Mouse (Mus musculus): Measurements from ENCODE around the gene Olfr517. TPM values are rescaled to one million over a fixed set of nuclear protein-coding genes. Genes with fewer than 3 reads are reported as not detected.

The Olfr517 gene
- not detected in 2 replicates for total RNA-seq (2021)
- long read RNA-seq, experiment 1: 0 reads
- long read RNA-seq, experiment 2: 0 reads

DNA sequence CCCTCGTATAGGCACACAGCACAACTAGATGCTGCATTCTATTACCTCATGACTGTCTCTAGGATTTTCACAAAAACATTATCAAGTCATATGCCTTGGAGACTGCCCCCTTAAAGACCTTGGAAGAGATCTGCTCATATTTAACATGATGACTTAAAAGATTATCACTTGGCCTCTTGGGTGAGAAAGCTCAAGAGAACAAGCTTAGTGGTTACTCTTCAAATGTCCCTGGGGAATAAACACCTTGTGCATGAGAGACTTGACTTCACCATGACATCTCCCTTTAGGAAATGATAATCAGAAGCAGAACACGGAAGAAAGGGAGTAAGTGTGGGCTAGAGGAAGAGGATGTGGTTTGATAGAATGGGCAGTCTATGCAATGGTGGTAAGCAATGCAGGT lies at the start of gene Olfr517:
Gene Olfr517 (minus strand): TSS at position 101 of the 400 bp plus-strand sequence.
- no peak for DNase-seq

DNA sequence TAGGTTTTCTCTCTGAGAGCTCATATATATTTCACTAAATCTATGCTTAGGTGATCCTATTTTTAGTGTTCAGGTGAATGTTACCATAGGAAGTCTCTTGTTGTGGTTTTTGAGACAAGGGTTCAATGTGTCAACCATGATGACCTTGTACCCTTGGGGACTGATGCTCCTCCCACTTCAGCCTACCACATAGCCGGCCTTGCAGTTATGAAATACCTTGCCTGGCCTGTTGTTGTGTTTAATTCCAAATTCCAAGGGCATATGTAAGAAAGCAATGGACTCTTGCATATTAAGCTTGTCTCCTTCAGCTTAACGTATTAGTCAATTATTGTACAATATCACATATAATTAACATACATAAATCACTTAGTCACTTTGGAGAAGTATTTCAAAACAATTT lies 31.8 kb upstream of the Olfr517 start:
- no peak for DNase-seq

DNA sequence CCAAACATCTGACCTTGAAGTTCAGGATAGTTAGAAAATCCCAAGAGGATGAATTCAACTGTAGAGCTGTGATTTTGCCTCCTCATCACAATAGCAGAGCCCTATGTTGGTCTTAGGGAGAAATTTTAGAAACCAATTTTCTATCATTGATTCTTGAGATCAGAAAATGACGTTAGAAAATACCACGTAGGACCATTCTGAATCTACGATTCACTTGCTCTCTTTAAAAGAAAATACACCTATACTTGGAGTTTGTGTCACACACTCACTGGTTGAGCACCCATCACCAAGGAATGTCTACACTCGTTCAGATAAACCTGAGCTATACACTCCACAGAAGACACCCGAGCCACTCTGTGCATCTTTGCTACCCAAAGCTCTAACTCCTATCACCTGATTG lies 22.1 kb upstream of the Olfr517 start, which contains the start of gene Olfr519:
Gene Olfr519 (minus strand): TSS at position 101 of the 400 bp plus-strand sequence.
- DNase-seq: no peak

DNA sequence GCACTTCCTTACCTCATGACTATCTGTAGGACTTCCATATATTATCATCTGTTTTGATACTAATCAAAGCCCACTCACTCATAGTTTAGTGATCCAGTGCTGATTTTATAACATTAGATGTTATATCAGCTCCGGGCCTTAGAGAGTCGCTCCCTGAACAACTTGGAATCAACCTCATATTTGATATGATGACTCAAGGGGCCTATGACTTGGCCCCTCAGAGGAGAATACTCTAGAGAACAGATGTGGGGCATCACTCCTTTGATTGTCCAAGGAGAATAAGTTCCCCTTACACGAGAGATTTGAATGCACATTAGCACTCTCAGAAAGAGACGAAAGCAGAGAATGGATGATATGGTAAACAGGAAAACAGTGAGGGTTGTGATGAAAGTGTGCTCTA lies 12.7 kb upstream of the Olfr517 start, which contains the start of gene Olfr518:
Gene Olfr518 (minus strand): TSS at position 101 of the 400 bp plus-strand sequence.
- DNase-seq: no peak

DNA sequence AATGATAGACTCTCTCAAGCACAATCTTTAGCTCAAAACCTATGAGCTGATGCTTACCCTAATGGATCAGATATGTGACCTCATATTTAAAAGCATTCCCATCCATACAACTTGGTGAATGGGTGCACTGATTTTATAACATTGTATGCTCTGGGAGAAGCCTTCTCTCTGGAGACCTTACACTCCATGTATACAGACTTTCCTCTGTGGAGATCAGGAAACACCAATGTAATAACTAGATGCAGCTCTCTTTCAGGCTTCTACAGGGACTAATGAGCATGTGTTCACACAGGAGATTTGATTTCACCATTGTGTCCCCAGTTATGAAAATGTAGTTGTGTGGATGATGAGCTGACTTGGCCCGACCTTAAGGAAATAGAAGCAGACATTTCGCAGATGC lies 21.8 kb downstream of the Olfr517 start, which contains the start of gene Olfr516:
Gene Olfr516 (minus strand): TSS at position 101 of the 400 bp plus-strand sequence.
- DNase-seq: no peak

DNA sequence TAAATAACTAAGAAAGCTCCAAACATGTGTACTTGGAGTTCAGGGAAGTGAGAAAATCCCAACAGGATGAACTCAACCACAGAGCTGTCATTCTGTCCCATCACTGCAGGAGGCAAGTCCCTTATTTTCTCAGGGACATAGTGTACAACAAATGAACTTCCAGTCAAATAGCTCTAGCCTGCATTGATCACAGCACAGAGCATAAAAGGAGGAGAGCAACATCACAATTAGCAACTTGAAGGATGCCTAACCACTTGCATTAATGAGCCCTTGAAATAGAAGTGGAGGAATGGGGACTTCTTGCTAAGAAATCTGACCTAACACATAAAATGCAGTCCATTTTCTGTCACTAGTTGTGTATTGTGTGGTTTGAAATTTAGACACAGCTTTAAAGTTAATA lies 46.3 kb downstream of the Olfr517 start, which contains the start of gene Olfr514:
Gene Olfr514 (minus strand): TSS at position 101 of the 400 bp plus-strand sequence.
- DNase-seq: no peak

Other genes with a start within 250 kb of the Olfr517 start
- not detected in 2 replicates for gene Olfr508, start 242.4 kb downstream of the Olfr517 start, total RNA-seq (2021)
- not detected in 2 replicates for gene Olfr509, start 220.5 kb downstream of the Olfr517 start, total RNA-seq (2021)
- gene Olfr510, start 206.0 kb downstream of the Olfr517 start, total RNA-seq (2021): not detected in 2 replicates
- gene Olfr512, start 159.1 kb downstream of the Olfr517 start, total RNA-seq (2021): not detected in 2 replicates
- not detected in 2 replicates for gene Olfr513, start 121.4 kb downstream of the Olfr517 start, total RNA-seq (2021)
- not detected in 2 replicates for gene Olfr514, start 46.4 kb downstream of the Olfr517 start, total RNA-seq (2021)
- not detected in 2 replicates for gene Olfr516, start 21.9 kb downstream of the Olfr517 start, total RNA-seq (2021)
- not detected in 2 replicates for gene Olfr518, start 12.6 kb upstream of the Olfr517 start, total RNA-seq (2021)
- not detected in 2 replicates for gene Olfr519, start 22.0 kb upstream of the Olfr517 start, total RNA-seq (2021)
- 0.41 TPM in 2 replicates for gene Nlrp10, start 57.8 kb upstream of the Olfr517 start, total RNA-seq (2021)
- gene Eif3f, start 62.0 kb upstream of the Olfr517 start, total RNA-seq (2021): 138 and 156 TPM in 2 replicates
- 26.7 and 33.3 TPM in 2 replicates for gene Tub, start 78.0 kb upstream of the Olfr517 start, total RNA-seq (2021)
- gene Ric3, start 211.0 kb upstream of the Olfr517 start, total RNA-seq (2021): 20.2 and 21.0 TPM in 2 replicates

Measured in adrenal gland, postnatal 14 days (tissue).